Comparison of ENCODE assay signal across 18 mouse cellular contexts in the genomic region with DNA sequence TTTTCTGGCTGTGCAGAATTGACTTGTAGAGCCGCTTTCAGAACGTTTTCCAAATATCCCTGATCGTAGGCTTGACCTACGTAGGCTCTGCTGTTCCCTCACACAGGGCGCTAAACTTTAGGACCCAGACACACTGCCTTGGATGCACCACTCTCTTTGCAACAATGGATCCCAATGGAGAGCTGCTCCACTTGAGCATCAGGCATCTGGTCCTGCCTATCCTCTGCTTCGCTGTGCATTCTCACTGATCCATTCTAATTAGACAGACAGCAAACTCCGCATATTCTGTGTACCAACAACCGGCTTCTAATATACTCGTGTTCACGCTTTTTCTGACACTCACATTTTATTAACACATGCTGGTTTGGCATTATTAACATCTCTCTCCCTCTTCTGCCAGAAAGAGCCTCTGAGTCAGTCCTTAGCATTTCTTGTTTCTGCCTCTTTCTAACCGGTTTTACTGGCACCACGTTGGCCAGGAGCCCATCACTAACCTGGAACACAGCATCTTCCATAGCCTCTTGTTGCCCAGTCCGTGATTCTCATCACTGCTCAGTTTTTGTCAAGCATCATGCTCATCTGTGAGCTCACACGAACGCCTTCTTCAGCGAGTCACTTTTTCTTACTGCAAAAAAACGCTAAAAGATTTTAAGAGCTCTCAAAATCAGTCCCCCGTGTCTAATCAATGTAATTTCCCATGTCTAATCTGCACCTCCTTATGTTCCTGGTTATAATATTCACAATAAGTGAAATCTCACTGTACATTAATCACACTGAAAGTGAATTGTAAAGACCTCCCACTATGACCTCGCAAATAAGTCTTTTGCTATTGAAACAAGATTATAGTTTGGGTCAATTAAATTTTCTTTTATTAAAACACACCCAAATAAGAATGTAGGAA. TPM values are rescaled to one million over a fixed set of nuclear protein-coding genes. Genes with fewer than 3 reads are reported as not detected.
DNase-seq lines count a peak whose midpoint lies in the region; ATAC-seq and TF ChIP-seq lines count a peak whose summit lies in the region.
"Had no signal": no experiment of that assay in that cellular context is flagged by ENCODE, and none has a peak within 500 bp of the region (broad histone marks: within the 10 kb centered on the region; RNA-seq: fewer than 3 reads in every experiment).

No protein-coding gene starts in this region.

- H3K4me2 ChIP-seq in forebrain, postnatal 0 days (ENCODE audit: low read depth): peak overlapping the region; percentile 28

- intact Hi-C loops in left cerebral cortex, postnatal 4 days (cut with DNase I): loop anchor here (10.0 kb wide), 1 partner anchor 205 kb away; no protein-coding TSS in a partner anchor
- intact Hi-C loops in gastrocnemius, adult 2 months (cut with DNase I): no loop called here

- peak; percentile 72 to 77 for DNase-seq in cerebellum, postnatal 14 days
- no peak for DNase-seq in cerebellum, adult 9-10 months
- DNase-seq in left cerebral cortex, postnatal 4 days: peak; percentile 66
- DNase-seq in left cerebral cortex, adult 18-20 months (ENCODE audit: low spot score in 2 of 2): no peak
- peak; percentile 25 to 46 for DNase-seq in cerebellum, postnatal 36 days
- peak; percentile 22 for DNase-seq in forebrain, postnatal 0 days
- no peak for DNase-seq in ovary, postnatal 36 days (ENCODE audit: low spot score)
- no peak for DNase-seq in gastrocnemius, adult 2 months
- DNase-seq: adrenal gland, postnatal 10 days; B cell, adult 2 months; gastrocnemius, postnatal 25 days; kidney, adult 8-10 months; lung, adult 2 months; lung, postnatal 36 days had no signal

- no peak overlapping the region for H3K9ac ChIP-seq in forebrain, postnatal 0 days

- ATAC-seq in forebrain, postnatal 0 days: no peak; the same call in 1 of the 2 replicates

- no peaks in the 10 kb centered on the region for H3K36me3 ChIP-seq in forebrain, postnatal 0 days (ENCODE audit: insufficient read depth)

- no peak overlapping the region for H3K27ac ChIP-seq in forebrain, postnatal 0 days (ENCODE audit: low read depth, low read length)
- no peak overlapping the region for H3K27ac ChIP-seq in gastrocnemius, adult 2 months
- H3K27ac ChIP-seq: stomach, postnatal 0 days had no signal

- no peaks in the 10 kb centered on the region for H3K27me3 ChIP-seq in forebrain, postnatal 0 days (ENCODE audit: insufficient read depth, low read length)

- no peak for TF ChIP-seq CTCF in forebrain, postnatal 0 days (IDR thresholded peaks at IDR 0.05; ENCODE audit: low read depth)
- TF ChIP-seq CTCF in gastrocnemius, adult 2 months (IDR thresholded peaks at IDR 0.05): no peak

- H3K4me3 ChIP-seq in forebrain, postnatal 0 days (ENCODE audit: low read depth, low read length): no peak overlapping the region
- no peak overlapping the region for H3K4me3 ChIP-seq in gastrocnemius, adult 2 months

- 55% methylated on average over 19 of the region's 19 CpGs for WGBS in forebrain, postnatal 0 days

- H3K9me3 ChIP-seq in forebrain, postnatal 0 days (ENCODE audit: low read length): no peaks in the 10 kb centered on the region

- no peaks in the 10 kb centered on the region for H3K4me1 ChIP-seq in forebrain, postnatal 0 days (ENCODE audit: insufficient read depth)

RNA-seq across cellular contexts. Expression of a gene that starts 1.8 kb away (rescaled TPM):
- under 1 TPM; 0.54 to 0.70 TPM for total RNA-seq in left cerebral cortex, postnatal 4 days (2021)
- under 1 TPM; 0.40 to 0.60 TPM for total RNA-seq in left cerebral cortex, adult 18-20 months (2021)
- total RNA-seq in forebrain, postnatal 0 days (2014; rRNA removed): 0.62 and 1.3 TPM in 2 replicates
- 0.16 and 0.30 TPM in 2 replicates for polyA plus RNA-seq in forebrain, postnatal 0 days (2015; fragmentation: Nextera tagmentation; extraction: Ambion mirVana)
- not detected for total RNA-seq in gastrocnemius, adult 2 months (2021)
- total RNA-seq: adrenal gland, postnatal 10 days; gastrocnemius, postnatal 25 days; liver, adult 2 months had no signal
- polyA plus RNA-seq: heart, postnatal 0 days; large intestine, adult 2 months; liver, adult 2 months had no signal

Comparison
In these comparisons a context has a peak if more than half of its experiments do, and no peak if none do; other contexts are left out.
1. DNase-seq: peak in cerebellum, postnatal 14 days (2 of 2), left cerebral cortex, postnatal 4 days (single experiment), cerebellum, postnatal 36 days (2 of 2) and forebrain, postnatal 0 days (single experiment); none in cerebellum, adult 9-10 months (single experiment), left cerebral cortex, adult 18-20 months (0 of 2), ovary, postnatal 36 days (single experiment) and gastrocnemius, adult 2 months (single experiment).